Mouse (Mus musculus): Measurements from ENCODE around the gene Nkx3-2. TPM values are rescaled to one million over a fixed set of nuclear protein-coding genes. Genes with fewer than 3 reads are reported as not detected.

The Nkx3-2 gene
- polyA plus RNA-seq, 1 experiment, result not detected

DNA sequence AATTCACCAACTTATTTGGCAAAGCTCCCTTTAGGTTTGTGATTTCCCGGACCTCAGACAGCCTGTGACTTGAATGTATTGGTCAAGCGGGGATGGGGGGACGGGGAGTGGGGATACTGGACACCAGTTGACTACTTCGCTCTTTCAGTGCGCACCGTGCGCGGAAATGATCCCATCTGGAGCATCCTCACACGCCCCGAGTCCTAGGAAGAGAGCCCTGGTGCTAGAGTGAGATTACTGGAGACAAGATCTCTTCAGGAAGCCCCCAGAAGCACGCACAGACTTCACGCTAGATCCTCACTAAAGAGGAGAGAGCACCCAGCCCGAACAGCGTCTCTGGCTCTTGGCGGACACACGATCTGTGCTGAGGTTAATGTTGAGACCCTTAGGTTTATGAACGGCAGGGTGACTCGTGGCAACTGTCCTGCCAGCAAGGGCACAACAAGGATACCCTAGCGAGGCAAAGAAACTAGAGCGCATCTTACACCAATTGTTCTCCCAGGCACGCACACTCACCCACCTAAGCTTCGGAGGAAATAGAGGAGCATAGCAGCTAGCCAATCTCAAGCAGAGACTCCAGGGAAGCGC, 8.8 kb downstream of the Nkx3-2 start:
- Histone ChIP-seq H3K27ac (ENCODE audit: insufficient read depth, low read length) (no peak overlapping the region), H3K27me3 (ENCODE audit: control insufficient read depth, insufficient read depth, low read length, poor library complexity, severe bottlenecking) (peaks cover 20% of the 10 kb centered on the region), H3K9ac (ENCODE audit: low read depth, poor library complexity, severe bottlenecking) (no peak overlapping the region), H3K9me3 (replicated peaks; ENCODE audit: control insufficient read depth, insufficient read depth, low read length, poor library complexity, severe bottlenecking) (no peaks in the 10 kb centered on the region), H3K36me3 (ENCODE audit: control insufficient read depth, insufficient read depth, low read length, poor library complexity, severe bottlenecking) (no peaks in the 10 kb centered on the region), H3K4me1 (ENCODE audit: control insufficient read depth, insufficient read depth, low read length) (no peaks in the 10 kb centered on the region), H3K4me3 (ENCODE audit: low read depth, low read length) (peak overlapping the region; percentile 49)
- TF ChIP-seq EP300 (IDR thresholded peaks at IDR 0.05; ENCODE audit: insufficient read depth, low read depth, low read length), result no peak
- no peak for TF ChIP-seq POLR2A (IDR thresholded peaks at IDR 0.05; ENCODE audit: insufficient read depth, low read length)
- no peak for TF ChIP-seq CTCF (IDR thresholded peaks at IDR 0.05; ENCODE audit: low read depth, low read length)

- H3K36me3 ChIP-seq (ENCODE audit: control insufficient read depth, insufficient read depth, low read length, poor library complexity, severe bottlenecking), result no peaks in the 10 kb centered on the region
- TF ChIP-seq POLR2A (IDR thresholded peaks at IDR 0.05; ENCODE audit: insufficient read depth, low read length) (no peak), EP300 (IDR thresholded peaks at IDR 0.05; ENCODE audit: insufficient read depth, low read depth, low read length) (no peak), CTCF (IDR thresholded peaks at IDR 0.05; ENCODE audit: low read depth, low read length) (no peak)
- no peak overlapping the region for H3K4me3 ChIP-seq (ENCODE audit: low read depth, low read length)
- H3K4me1 ChIP-seq (ENCODE audit: control insufficient read depth, insufficient read depth, low read length), result no peaks in the 10 kb centered on the region
- H3K9ac ChIP-seq (ENCODE audit: low read depth, poor library complexity, severe bottlenecking), result no peak overlapping the region
- H3K27me3 ChIP-seq (ENCODE audit: control insufficient read depth, insufficient read depth, low read length, poor library complexity, severe bottlenecking), result peaks cover 14% of the 10 kb centered on the region
- no peaks in the 10 kb centered on the region for H3K9me3 ChIP-seq (replicated peaks; ENCODE audit: control insufficient read depth, insufficient read depth, low read length, poor library complexity, severe bottlenecking)
- H3K27ac ChIP-seq (ENCODE audit: insufficient read depth, low read length), result no peak overlapping the region
Measured at GRCm38 (mm10) chr5:41754836-41755235, 9.5 kb downstream of the Nkx3-2 start.

- no peak overlapping the region for H3K9ac ChIP-seq (ENCODE audit: low read depth, poor library complexity, severe bottlenecking)
- H3K27ac ChIP-seq (ENCODE audit: insufficient read depth, low read length), result no peak overlapping the region
- H3K36me3 ChIP-seq (ENCODE audit: control insufficient read depth, insufficient read depth, low read length, poor library complexity, severe bottlenecking), result no peaks in the 10 kb centered on the region
- TF ChIP-seq EP300 (IDR thresholded peaks at IDR 0.05; ENCODE audit: insufficient read depth, low read depth, low read length), result no peak
- TF ChIP-seq CTCF (IDR thresholded peaks at IDR 0.05; ENCODE audit: low read depth, low read length), result no peak
- TF ChIP-seq POLR2A (IDR thresholded peaks at IDR 0.05; ENCODE audit: insufficient read depth, low read length), result no peak
- no peaks in the 10 kb centered on the region for H3K4me1 ChIP-seq (ENCODE audit: control insufficient read depth, insufficient read depth, low read length)
- H3K4me3 ChIP-seq (ENCODE audit: low read depth, low read length), result no peak overlapping the region
- H3K27me3 ChIP-seq (ENCODE audit: control insufficient read depth, insufficient read depth, low read length, poor library complexity, severe bottlenecking), result peaks cover 14% of the 10 kb centered on the region
- H3K9me3 ChIP-seq (replicated peaks; ENCODE audit: control insufficient read depth, insufficient read depth, low read length, poor library complexity, severe bottlenecking), result no peaks in the 10 kb centered on the region
Measured at GRCm38 (mm10) chr5:41754226-41754775, 10.0 kb downstream of the Nkx3-2 start.

GRCm38 (mm10) chr5:41752721-41753120, 11.6 kb downstream of the Nkx3-2 start:
- peaks cover 12% of the 10 kb centered on the region for H3K27me3 ChIP-seq (ENCODE audit: control insufficient read depth, insufficient read depth, low read length, poor library complexity, severe bottlenecking)
- no peaks in the 10 kb centered on the region for H3K36me3 ChIP-seq (ENCODE audit: control insufficient read depth, insufficient read depth, low read length, poor library complexity, severe bottlenecking)
- H3K9me3 ChIP-seq (replicated peaks; ENCODE audit: control insufficient read depth, insufficient read depth, low read length, poor library complexity, severe bottlenecking), result no peaks in the 10 kb centered on the region
- H3K4me1 ChIP-seq (ENCODE audit: control insufficient read depth, insufficient read depth, low read length), result no peaks in the 10 kb centered on the region
- TF ChIP-seq EP300 (IDR thresholded peaks at IDR 0.05; ENCODE audit: insufficient read depth, low read depth, low read length) (no peak), CTCF (IDR thresholded peaks at IDR 0.05; ENCODE audit: low read depth, low read length) (no peak)
- no peak overlapping the region for H3K9ac ChIP-seq (ENCODE audit: low read depth, poor library complexity, severe bottlenecking)
- H3K4me3 ChIP-seq (ENCODE audit: low read depth, low read length), result no peak overlapping the region
- no peak overlapping the region for H3K27ac ChIP-seq (ENCODE audit: insufficient read depth, low read length)

GRCm38 (mm10) chr5:41744898-41745780, 19.2 kb downstream of the Nkx3-2 start:
- Histone ChIP-seq H3K27ac (ENCODE audit: insufficient read depth, low read length) (no peak overlapping the region), H3K36me3 (ENCODE audit: control insufficient read depth, insufficient read depth, low read length, poor library complexity, severe bottlenecking) (no peaks in the 10 kb centered on the region), H3K27me3 (ENCODE audit: control insufficient read depth, insufficient read depth, low read length, poor library complexity, severe bottlenecking) (no peaks in the 10 kb centered on the region; the same call in none of the 2 replicates), H3K9me3 (replicated peaks; ENCODE audit: control insufficient read depth, insufficient read depth, low read length, poor library complexity, severe bottlenecking) (no peaks in the 10 kb centered on the region), H3K9ac (ENCODE audit: low read depth, poor library complexity, severe bottlenecking) (no peak overlapping the region), H3K4me3 (ENCODE audit: low read depth, low read length) (no peak overlapping the region), H3K4me1 (ENCODE audit: control insufficient read depth, insufficient read depth, low read length) (no peaks in the 10 kb centered on the region)
- TF ChIP-seq EP300 (IDR thresholded peaks at IDR 0.05; ENCODE audit: insufficient read depth, low read depth, low read length) (no peak), POLR2A (IDR thresholded peaks at IDR 0.05; ENCODE audit: insufficient read depth, low read length) (no peak), CTCF (IDR thresholded peaks at IDR 0.05; ENCODE audit: low read depth, low read length) (no peak)

- H3K27me3 ChIP-seq (ENCODE audit: control insufficient read depth, insufficient read depth, low read length, poor library complexity, severe bottlenecking), result no peaks in the 10 kb centered on the region; the same call in none of the 2 replicates
- no peaks in the 10 kb centered on the region for H3K9me3 ChIP-seq (replicated peaks; ENCODE audit: control insufficient read depth, insufficient read depth, low read length, poor library complexity, severe bottlenecking)
- TF ChIP-seq EP300 (IDR thresholded peaks at IDR 0.05; ENCODE audit: insufficient read depth, low read depth, low read length) (no peak), POLR2A (IDR thresholded peaks at IDR 0.05; ENCODE audit: insufficient read depth, low read length) (no peak), CTCF (IDR thresholded peaks at IDR 0.05; ENCODE audit: low read depth, low read length) (peak; percentile 74)
- no peaks in the 10 kb centered on the region for H3K4me1 ChIP-seq (ENCODE audit: control insufficient read depth, insufficient read depth, low read length)
- H3K27ac ChIP-seq (ENCODE audit: insufficient read depth, low read length), result no peak overlapping the region
- no peaks in the 10 kb centered on the region for H3K36me3 ChIP-seq (ENCODE audit: control insufficient read depth, insufficient read depth, low read length, poor library complexity, severe bottlenecking)
- no peak overlapping the region for H3K9ac ChIP-seq (ENCODE audit: low read depth, poor library complexity, severe bottlenecking)
- H3K4me3 ChIP-seq (ENCODE audit: low read depth, low read length), result no peak overlapping the region
Measured at GRCm38 (mm10) chr5:41744234-41744633, 20.1 kb downstream of the Nkx3-2 start.

All from ES-Bruce4 (cell line).